Mouse (Mus musculus) cerebellum, adult 8-10 months (tissue): ENCODE results near the gene Myom1.

Experiments used
- DNase-seq: peaks from one replicate; pipeline ENCODE4 v3.0.0; 2022

Myom1 gene

DNA sequence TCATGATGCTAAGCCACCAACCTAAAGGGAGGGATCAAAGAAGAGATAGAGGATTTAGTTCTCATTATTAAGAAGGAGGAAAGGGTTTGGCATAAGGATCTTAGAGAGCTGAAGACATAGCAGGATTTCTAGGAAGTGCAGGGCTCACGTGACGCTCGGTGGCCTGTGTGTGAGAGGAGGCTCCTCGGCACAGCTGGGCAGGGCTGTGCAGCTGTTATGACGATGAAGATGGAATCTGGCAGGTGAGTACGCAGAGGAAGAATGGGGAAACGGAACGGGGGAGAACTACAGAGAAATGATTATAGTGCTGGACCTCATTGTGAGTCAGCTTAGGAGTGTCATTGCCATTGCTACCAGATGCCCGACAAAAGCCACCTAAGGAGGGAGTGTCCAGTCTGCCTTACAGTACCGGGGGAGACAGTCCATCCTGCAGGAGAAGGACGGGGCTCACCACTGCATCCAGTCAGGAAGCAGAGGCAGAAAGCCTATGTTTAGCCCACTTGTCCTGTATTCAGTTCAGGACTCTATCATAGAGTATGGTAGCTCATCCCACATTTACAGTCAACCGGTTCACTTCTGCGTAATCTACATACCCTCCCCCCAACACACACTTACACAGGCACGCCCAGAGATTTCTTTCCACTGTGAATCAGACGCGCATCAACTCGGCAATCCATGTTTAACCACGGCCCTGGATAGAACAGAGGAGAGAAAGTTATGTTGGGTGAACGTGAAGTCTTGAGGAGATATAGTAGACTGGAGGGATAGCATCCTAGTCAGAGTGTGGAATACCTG is 142.1 kb downstream of the Myom1 start:
- no peak for DNase-seq

GRCm38 (mm10) chr17:71145248-71145961 is 143.0 kb downstream of the Myom1 start:
- no peak for DNase-seq

GRCm38 (mm10) chr17:71153356-71153755 is 150.9 kb downstream of the Myom1 start:
- DNase-seq, result no peak

GRCm38 (mm10) chr17:71155271-71155670 is 152.8 kb downstream of the Myom1 start:
- no peak for DNase-seq

DNA sequence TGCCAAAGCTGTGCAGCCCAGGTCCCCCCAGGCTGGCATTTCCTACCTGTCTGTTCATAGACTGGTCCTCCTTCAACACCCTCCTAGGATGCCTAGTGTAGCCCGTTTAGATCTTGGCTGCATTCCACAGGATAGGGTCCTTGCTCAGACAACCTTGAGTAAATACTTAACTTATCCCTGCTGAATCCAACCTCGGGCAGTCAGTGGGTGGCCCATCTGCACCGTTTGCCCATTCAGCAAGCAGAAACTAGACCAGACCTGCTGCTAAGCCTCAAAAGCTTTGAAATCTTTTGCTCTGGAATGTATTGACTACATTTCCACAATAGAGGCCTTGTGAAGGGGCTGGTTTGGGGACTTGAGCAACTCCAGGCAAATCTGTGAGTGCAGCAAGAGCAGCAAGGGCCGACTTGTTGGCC is 156.7 kb downstream of the Myom1 start:
- no peak for DNase-seq

DNA sequence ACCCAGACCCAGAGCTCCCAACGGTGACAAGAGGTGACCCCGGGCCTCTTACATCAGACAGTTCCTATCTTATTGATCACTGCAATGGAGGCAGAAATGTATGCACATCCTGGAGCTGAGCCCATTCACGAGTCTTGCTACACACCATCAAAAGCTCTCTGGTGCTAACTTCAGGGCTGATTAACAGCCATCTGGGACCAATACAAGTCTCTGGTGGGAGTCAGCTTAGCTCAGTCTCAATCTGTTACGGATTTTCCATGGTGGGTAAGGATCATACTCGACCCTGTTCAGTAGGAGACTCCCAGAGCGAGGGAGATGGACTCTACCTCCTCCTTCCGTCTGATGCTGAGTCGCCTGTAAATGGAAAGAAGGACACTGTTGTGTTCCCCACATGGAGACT is 157.3 kb downstream of the Myom1 start:
- no peak for DNase-seq

- no peak for DNase-seq
Measured at GRCm38 (mm10) chr17:71160244-71160995, 158.0 kb downstream of the Myom1 start.

GRCm38 (mm10) chr17:71164991-71165390 is 162.6 kb downstream of the Myom1 start:
- DNase-seq, result no peak

DNA sequence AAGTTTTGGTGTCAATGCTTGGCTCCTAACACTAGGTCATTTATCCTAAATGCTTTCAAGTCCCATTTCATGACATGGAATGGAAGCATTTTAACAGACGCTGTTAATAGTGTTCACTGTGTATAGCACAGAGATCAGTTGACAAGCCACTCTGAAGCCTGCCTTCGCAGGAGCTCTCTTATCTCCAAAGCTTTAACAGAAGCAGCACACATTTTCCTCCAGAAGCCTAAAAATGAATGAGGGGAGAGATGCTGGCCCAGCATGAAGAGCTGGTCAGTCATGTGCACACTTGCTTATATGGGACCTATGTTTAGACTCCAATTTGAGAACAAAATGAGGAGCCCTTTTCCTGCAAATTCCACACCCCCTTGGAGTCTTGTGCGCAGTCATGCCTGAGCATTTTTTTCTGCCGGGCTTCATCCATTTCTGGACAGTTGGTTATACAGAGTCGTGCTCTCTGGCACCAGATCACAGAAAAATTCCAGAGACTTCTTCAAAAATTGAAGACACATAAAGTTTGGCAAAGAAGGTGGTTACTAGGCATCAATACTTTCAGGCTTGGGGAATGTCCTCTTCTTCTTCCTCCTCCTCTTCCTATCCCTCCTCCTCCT is 165.9 kb downstream of the Myom1 start:
- DNase-seq, result no peak

GRCm38 (mm10) chr17:71168846-71169245 is 166.4 kb downstream of the Myom1 start:
- DNase-seq, result no peak

DNA sequence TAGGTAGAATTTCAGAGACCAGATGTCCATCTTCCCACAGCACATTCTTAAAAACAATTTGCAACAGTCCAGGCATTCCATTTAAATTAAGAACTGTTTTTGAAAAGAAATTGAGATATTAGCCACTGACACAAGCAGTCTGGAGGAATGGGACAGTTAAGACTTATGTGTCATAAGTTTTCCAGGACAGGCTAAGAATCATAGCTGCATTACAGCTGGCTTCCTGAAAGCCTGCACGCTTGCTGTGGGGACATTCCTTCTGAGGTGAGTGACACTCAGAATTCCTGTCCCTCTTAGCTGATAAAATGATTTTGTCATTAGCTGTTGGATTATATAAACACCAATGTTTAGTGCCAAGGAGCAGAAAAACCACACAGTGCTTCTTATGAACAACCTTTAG is 167.2 kb downstream of the Myom1 start:
- no peak for DNase-seq

DNA sequence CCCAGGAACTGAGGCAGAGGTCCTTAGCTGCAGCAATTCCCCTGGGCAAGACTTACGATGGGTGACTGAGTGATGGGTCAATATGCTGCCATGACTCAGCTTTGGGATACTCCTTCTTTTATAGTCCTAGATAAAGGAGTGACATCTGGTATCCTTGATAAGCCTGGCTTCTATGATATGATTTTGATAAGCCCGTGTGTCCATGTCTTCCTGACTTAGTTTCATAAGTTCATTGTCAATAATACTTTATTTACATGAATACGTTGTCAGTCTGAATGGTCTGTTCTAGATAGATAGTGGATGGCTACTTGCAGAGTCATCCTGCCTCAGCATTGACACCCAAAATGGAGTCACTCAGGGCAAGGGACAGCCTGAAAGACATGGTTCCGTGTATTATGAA is 168.7 kb downstream of the Myom1 start:
- no peak for DNase-seq
